Mouse (Mus musculus) heart, adult 2 months (tissue): Measurements from ENCODE around the gene Cpne7.

ENCODE experiments used
- CTCF ChIP-seq: fragments of 200-600 bp; IDR thresholded peaks from 2 replicates; pipeline ENCODE4 v1.8.1; 2022; ENCODE audit warnings: antibody characterized with exemption, mild to moderate bottlenecking, moderate library complexity
- EP300 ChIP-seq: fragments of 200-500 bp; IDR thresholded peaks from 2 replicates; pipeline ENCODE4 v1.6.1; 2011; ENCODE audit warnings: low read depth, low read length, control low read depth; ENCODE audit not compliant: insufficient read depth
- POLR2A ChIP-seq: fragments of 200-500 bp; IDR thresholded peaks from 2 replicates; pipeline ENCODE4 v1.6.1; 2011; ENCODE audit warnings: mild to moderate bottlenecking, low read depth, low read length, control low read depth; ENCODE audit not compliant: insufficient read depth

DNA sequence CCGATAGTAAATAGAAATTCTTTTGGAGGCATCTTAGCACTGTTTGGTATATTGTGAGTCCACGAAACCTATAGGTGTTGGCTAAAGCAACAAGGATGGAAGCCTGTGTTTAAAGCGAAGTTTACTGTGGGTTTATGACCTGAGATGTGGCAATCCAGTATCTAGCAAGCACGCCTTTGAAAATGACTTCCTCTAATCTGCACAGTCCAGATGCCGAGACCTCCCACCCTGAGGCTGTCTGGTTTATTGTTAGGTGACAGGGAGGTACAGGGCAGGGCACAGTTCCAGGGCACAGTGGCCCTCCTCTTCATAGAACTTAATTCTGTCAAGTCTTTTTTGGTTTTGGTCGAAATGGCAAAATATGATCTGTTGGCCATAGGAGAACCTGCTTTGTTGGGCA, 40.0 kb upstream of the Cpne7 start:
- TF ChIP-seq EP300 (no peak), POLR2A (no peak), CTCF (no peak)
